Mouse (Mus musculus): Measurements from ENCODE around the gene 1810049J17Rik. TPM values are rescaled to one million over a fixed set of nuclear protein-coding genes. Genes with fewer than 3 reads are reported as not detected.

Gene 1810049J17Rik
- polyA plus RNA-seq (2012; rRNA removed) = not detected in 2 replicates

DNA sequence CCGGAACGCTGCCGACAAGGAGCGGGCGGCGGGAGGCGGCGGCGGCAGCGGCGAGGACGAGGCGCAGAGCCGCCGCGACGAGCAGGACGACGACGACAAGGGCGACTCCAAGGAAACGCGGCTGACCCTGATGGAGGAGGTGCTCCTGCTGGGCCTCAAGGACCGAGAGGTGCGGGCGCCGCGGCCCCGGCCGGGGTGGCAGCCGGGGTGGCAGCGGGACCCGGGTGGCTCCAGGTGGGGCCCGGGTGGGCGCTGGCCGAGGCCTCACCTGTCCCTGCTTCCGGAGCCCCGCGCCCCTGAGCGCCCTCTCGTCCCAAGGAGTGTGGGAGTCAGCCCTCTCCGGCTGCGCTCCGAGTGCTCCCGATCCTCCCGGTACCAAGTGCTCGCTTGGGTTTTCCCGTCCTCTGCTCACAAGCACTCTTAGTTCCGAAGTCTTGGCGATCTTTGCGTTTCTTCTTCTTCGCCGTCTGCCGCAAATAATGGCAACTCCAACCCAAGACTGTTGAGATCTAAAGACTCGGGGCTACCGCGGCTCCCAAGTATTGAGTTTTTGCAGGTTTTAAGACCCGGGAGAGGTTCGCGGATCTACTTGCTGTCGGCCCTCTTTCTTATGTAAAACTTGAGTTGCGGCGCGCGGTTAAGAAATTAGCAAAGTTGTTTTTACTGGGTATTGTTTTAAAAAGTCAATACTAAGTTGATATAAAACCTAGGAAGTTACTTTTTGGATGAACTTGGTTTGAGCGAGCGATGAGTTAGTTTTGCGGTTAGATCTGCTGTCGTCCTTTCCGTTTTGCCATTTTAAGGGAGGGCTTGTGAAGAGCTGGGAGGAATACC lies at the start of gene 1810049J17Rik:
Gene 1810049J17Rik (minus strand): TSS at position 112 of the 834 bp plus-strand sequence.

DNA sequence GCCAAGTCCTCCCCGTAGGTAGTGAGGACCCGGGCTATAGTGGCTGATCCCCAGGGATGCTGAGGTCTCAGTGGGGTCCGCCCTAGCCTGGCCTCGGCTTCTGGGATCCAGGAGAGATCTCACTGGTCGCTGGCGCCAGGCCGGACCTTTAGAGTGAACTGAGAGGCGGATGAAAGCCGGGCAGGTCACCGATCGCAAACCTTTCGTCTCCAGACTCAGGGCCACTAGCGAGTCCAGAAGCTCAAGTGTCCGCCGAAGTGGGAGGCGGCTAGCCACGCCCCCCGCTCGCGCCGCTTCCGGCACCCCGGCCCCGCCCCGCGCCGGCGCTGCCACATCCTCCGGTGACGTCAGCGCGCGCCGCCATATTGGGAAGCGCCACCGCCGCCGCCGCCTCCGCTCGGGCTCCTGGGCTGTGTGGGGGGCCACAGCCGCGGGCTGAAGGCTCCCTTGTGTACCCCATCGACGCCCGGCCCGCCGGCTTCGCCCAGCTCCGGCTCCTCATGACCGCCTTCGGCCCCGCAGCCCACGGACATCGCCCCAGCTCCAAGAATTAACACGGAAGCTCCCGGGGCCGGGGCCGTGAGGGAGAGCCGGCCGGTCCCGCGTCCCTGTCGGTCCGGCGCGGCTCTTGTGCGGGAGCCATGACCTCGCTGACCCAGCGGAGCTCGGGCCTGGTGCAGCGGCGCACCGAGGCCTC lies 460 bp downstream of the 1810049J17Rik start, which contains the start of gene Golph3:
Gene Golph3 (plus strand): TSS at position 360 of the 697 bp plus-strand sequence.

Other genes starting within 250 kb of the 1810049J17Rik start
- gene Zfr, start 204.1 kb downstream of the 1810049J17Rik start, polyA plus RNA-seq (2012; rRNA removed) = 78.4 and 103 TPM in 2 replicates
- 12.2 and 18.7 TPM in 2 replicates for gene Mtmr12, start 116.9 kb downstream of the 1810049J17Rik start, polyA plus RNA-seq (2012; rRNA removed)
- gene Golph3, start 449 bp downstream of the 1810049J17Rik start, polyA plus RNA-seq (2012; rRNA removed) = 76.5 and 87.6 TPM in 2 replicates